Mouse (Mus musculus): ENCODE measurements around the gene Plxnd1.

GRCm38 (mm10) chr6:115927292-115928242, 67.2 kb downstream of the Plxnd1 start:
- no peak for TF ChIP-seq POLR2A (IDR thresholded peaks at IDR 0.05; ENCODE audit: low read depth, low read length)
- TF ChIP-seq CTCF (conservative IDR thresholded peaks at IDR 0.05 in 1 of 2, IDR thresholded peaks at IDR 0.05 in 1 of 2; ENCODE audit: low read depth in 2 of 2, low read length in 2 of 2) = no peak
- no peak for TF ChIP-seq EP300 (IDR thresholded peaks at IDR 0.05; ENCODE audit: low read length)
- TF ChIP-seq NRF1 (IDR thresholded peaks at IDR 0.05; ENCODE audit: low read depth, low read length) = no peak
- TF ChIP-seq POLR2AphosphoS2 (IDR thresholded peaks at IDR 0.05; ENCODE audit: low read depth, low read length) = no peak
- no peak for TF ChIP-seq CHD1 (IDR thresholded peaks at IDR 0.05; ENCODE audit: low read depth, low read length)
- TF ChIP-seq USF2 (conservative IDR thresholded peaks at IDR 0.05; ENCODE audit: low read depth, low read length) = no peak
- TF ChIP-seq ZNF384 (IDR thresholded peaks at IDR 0.05; ENCODE audit: low read depth, low read length) = no peak
- TF ChIP-seq MAX (IDR thresholded peaks at IDR 0.05; ENCODE audit: low read length) = no peak

Data from CH12.LX (cell line).